Mouse (Mus musculus): ENCODE data around the gene Arsb.

DNA sequence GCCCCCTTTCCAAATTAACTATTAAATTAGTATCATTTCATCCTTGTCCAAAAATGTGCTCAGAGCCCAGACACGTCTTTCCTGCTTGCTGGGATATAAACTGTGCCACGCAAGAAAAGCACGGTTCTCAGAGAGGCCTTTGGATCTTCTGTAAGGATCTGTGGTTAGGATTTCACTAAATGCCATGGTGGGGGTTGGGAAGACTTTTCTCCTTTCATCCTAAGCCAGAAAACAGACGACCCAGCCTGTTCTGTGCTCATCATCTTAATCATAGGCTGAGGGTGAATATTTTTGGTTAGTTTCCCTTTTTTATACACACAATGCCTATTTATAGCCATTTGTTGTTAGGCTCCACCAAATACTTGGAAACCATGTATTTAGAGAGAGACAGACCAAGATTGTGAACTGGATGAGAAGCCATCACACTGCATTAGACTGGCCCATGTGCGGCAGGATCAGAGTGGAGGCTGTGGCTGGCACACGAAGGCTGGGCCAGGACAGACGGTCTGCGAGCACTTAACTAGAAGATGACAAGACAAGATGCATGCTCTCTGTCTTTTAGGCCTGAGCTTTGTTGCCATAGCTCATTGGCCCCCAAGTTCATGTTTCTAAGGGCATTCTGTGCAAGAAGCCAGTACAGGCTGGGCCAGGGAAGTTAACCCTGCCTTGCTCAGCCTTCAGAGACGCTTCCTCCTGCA lies 153.5 kb downstream of the Arsb start:
- no peak for TF ChIP-seq CTCF (IDR thresholded peaks at IDR 0.05; ENCODE audit: low read depth)
- no peak for TF ChIP-seq EP300 (optimal IDR thresholded peaks at IDR 0.05)

All from stomach, postnatal 0 days (tissue).